Mouse (Mus musculus): Measurements from ENCODE around the gene 4930522H14Rik. TPM values are rescaled to one million over a fixed set of nuclear protein-coding genes. Genes with fewer than 3 reads are reported as not detected.

The 4930522H14Rik gene
- total and polyA plus RNA-seq, 3 experiments, result not detected

DNA sequence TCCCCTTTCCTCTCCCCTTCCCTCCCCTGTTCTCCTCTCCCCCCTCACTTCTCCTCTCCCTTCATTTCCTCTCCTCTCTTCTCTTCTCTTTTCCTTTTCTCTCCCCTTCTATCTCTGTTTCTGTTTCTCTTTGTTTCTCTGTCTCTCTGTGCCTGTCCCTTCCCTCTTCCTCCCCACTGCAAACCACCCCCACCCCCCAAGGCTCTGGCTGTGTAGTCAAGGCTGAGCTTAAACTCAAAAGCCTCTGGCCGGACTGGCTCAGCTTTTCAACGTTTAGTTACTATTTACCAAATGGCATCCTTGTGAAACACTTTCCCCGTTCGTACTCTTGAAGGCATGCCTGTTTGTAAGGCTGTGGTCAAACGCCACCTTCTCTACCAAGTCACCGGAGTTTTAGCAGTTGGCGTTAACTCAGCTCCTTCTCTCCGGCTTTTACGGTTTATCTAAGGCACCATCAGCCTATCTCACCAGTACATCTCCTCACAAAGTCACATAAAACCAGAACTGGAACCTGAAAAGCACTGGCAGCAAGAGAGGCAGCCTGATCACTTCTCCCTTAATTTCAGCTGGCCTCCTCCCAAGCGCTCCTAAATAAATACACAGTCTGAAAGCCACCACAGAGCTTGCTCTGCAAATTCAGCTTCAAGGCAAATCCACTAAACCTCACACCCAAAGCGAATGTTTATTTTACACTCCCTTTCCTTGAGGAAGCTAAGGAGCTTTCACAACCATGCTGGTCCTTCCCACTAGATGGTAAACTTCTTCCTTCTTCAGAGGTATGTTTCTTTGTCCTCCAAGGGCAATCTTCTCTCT is 19.4 kb upstream of the 4930522H14Rik start:
- Histone ChIP-seq H3K9ac (ENCODE audit: control insufficient read depth, low read depth, low read length, poor library complexity, severe bottlenecking) (no peak overlapping the region), H3K27ac (ENCODE audit: control insufficient read depth, low read depth, low read length) (no peak overlapping the region)
- TF ChIP-seq TAL1 (IDR thresholded peaks at IDR 0.05; ENCODE audit: low read length) (no peak), JUND (IDR thresholded peaks at IDR 0.05; ENCODE audit: low read depth, low read length) (no peak), POLR2AphosphoS2 (IDR thresholded peaks at IDR 0.05; ENCODE audit: low read length) (no peak), MAX (IDR thresholded peaks at IDR 0.05; ENCODE audit: low read length) (no peak), ZNF384 (IDR thresholded peaks at IDR 0.05; ENCODE audit: low read depth, low read length) (no peak), RAD21 (IDR thresholded peaks at IDR 0.05; ENCODE audit: low read depth, low read length) (no peak), EP300 (IDR thresholded peaks at IDR 0.05; ENCODE audit: low read depth in 1 of 2, low read length in 2 of 2) (no peak), BHLHE40 (IDR thresholded peaks at IDR 0.05; ENCODE audit: borderline replicate concordance, low read depth, low read length) (no peak), CHD2 (IDR thresholded peaks at IDR 0.05; ENCODE audit: low read length) (no peak), MXI1 (IDR thresholded peaks at IDR 0.05; ENCODE audit: low read depth, low read length) (no peak), KAT2A (conservative IDR thresholded peaks at IDR 0.05; ENCODE audit: low read depth, low read length) (no peak), MAFK (IDR thresholded peaks at IDR 0.05; ENCODE audit: borderline replicate concordance, low read depth, low read length) (no peak), MAZ (IDR thresholded peaks at IDR 0.05; ENCODE audit: low read depth, low read length) (no peak), ELF1 (IDR thresholded peaks at IDR 0.05; ENCODE audit: low read depth, low read length) (no peak), USF2 (IDR thresholded peaks at IDR 0.05; ENCODE audit: borderline replicate concordance in 1 of 2, insufficient read depth in 1 of 2, low read depth in 1 of 2, low read length in 2 of 2) (no peak), UBTF (IDR thresholded peaks at IDR 0.05; ENCODE audit: borderline replicate concordance, insufficient read depth, low read depth, low read length) (no peak), ZC3H11A (IDR thresholded peaks at IDR 0.05; ENCODE audit: low read depth, low read length) (no peak)

DNA sequence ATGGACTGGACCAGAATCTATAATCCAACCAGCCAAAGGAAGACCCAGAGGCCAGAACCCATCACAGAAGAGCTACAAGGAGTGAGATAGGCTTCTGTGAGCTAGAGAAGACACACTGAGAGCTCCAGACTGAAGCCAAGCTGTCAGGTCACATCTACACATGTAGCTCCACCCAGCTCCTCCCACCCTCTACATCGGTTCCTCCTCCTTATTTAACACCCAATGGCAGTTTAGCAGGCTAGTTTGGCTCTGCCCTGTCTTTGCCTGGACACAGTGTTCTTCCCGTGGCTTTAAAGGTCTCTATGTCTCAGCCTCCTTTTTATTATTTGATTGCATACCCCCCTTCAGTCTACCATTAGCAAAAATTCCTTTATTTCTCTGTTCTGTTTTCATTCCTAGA is 16.2 kb upstream of the 4930522H14Rik start:
- no peak for TF ChIP-seq MAZ (IDR thresholded peaks at IDR 0.05; ENCODE audit: low read depth, low read length)
- TF ChIP-seq BHLHE40 (IDR thresholded peaks at IDR 0.05; ENCODE audit: borderline replicate concordance, low read depth, low read length), result no peak
- TF ChIP-seq RCOR1 (IDR thresholded peaks at IDR 0.05; ENCODE audit: low read depth, low read length), result no peak
- no peak for TF ChIP-seq CHD1 (IDR thresholded peaks at IDR 0.05; ENCODE audit: low read depth, low read length)
- no peak for TF ChIP-seq TCF12 (IDR thresholded peaks at IDR 0.05; ENCODE audit: low read depth, low read length)
- no peak for TF ChIP-seq TAL1 (IDR thresholded peaks at IDR 0.05; ENCODE audit: low read length)
- no peak for TF ChIP-seq UBTF (IDR thresholded peaks at IDR 0.05; ENCODE audit: borderline replicate concordance, insufficient read depth, low read depth, low read length)
- no peak for TF ChIP-seq GABPA (IDR thresholded peaks at IDR 0.05; ENCODE audit: low read depth, low read length)
- no peak for TF ChIP-seq ZC3H11A (IDR thresholded peaks at IDR 0.05; ENCODE audit: low read depth, low read length)
- no peak for TF ChIP-seq ZMIZ1 (IDR thresholded peaks at IDR 0.05; ENCODE audit: low read depth, low read length)
- TF ChIP-seq MAFK (IDR thresholded peaks at IDR 0.05; ENCODE audit: borderline replicate concordance, low read depth, low read length), result no peak
- no peak for TF ChIP-seq POLR2AphosphoS5 (IDR thresholded peaks at IDR 0.05; ENCODE audit: borderline replicate concordance, low read depth, low read length)
- no peak for TF ChIP-seq ETS1 (IDR thresholded peaks at IDR 0.05; ENCODE audit: low read depth, low read length)
- no peak for TF ChIP-seq ELF1 (IDR thresholded peaks at IDR 0.05; ENCODE audit: low read depth, low read length)
- TF ChIP-seq HCFC1 (IDR thresholded peaks at IDR 0.05; ENCODE audit: low read depth, low read length), result no peak
- TF ChIP-seq NELFE (IDR thresholded peaks at IDR 0.05; ENCODE audit: low read depth, low read length), result no peak

More for the DNA sequence above, 19.4 kb upstream of the 4930522H14Rik start:
- H3K27me3 ChIP-seq (ENCODE audit: control insufficient read depth in 1 of 2, insufficient read depth in 2 of 2, low read length in 2 of 2), result peaks cover 0 to 3% of the 10 kb centered on the region in 2 experiments; a peak in 3 of 4 replicates
- H3K4me3 ChIP-seq (ENCODE audit: control insufficient read depth in 1 of 2, insufficient read depth in 1 of 2, low read depth in 2 of 2, low read length in 2 of 2), result no peak overlapping the region
- no peak for DNase-seq (ENCODE audit: low read depth, low spot score)
- no peaks in the 10 kb centered on the region for H3K36me3 ChIP-seq (ENCODE audit: control insufficient read depth in 1 of 2, insufficient read depth in 2 of 2, low read length in 2 of 2)
- H3K4me1 ChIP-seq (ENCODE audit: control insufficient read depth in 1 of 2, insufficient read depth in 2 of 2, low read length in 2 of 2), result no peaks in the 10 kb centered on the region
- H3K79me2 ChIP-seq (ENCODE audit: control insufficient read depth, insufficient read depth, low read length, poor library complexity), result no peaks in the 10 kb centered on the region
- no peaks in the 10 kb centered on the region for H3K9me3 ChIP-seq (replicated peaks; ENCODE audit: insufficient read depth, low read length)

More for the DNA sequence above, 16.2 kb upstream of the 4930522H14Rik start:
- no peaks in the 10 kb centered on the region for H3K9me3 ChIP-seq (replicated peaks; ENCODE audit: insufficient read depth, low read length)
- no peak overlapping the region for H3K27ac ChIP-seq (ENCODE audit: control insufficient read depth, low read depth, low read length)
- H3K4me1 ChIP-seq (ENCODE audit: control insufficient read depth in 1 of 2, insufficient read depth in 2 of 2, low read length in 2 of 2), result no peaks in the 10 kb centered on the region
- peaks cover 0 to 4% of the 10 kb centered on the region in 2 experiments; a peak in 3 of 4 replicates for H3K27me3 ChIP-seq (ENCODE audit: control insufficient read depth in 1 of 2, insufficient read depth in 2 of 2, low read length in 2 of 2)
- H3K4me3 ChIP-seq (ENCODE audit: control insufficient read depth in 1 of 2, insufficient read depth in 1 of 2, low read depth in 2 of 2, low read length in 2 of 2), result no peak overlapping the region
- H3K9ac ChIP-seq (ENCODE audit: control insufficient read depth, low read depth, low read length, poor library complexity, severe bottlenecking), result no peak overlapping the region
- peak; percentile 35 for DNase-seq (ENCODE audit: low read depth, low spot score)
- H3K79me2 ChIP-seq (ENCODE audit: control insufficient read depth, insufficient read depth, low read length, poor library complexity), result no peaks in the 10 kb centered on the region
- H3K36me3 ChIP-seq (ENCODE audit: control insufficient read depth in 1 of 2, insufficient read depth in 2 of 2, low read length in 2 of 2), result no peaks in the 10 kb centered on the region
